Comparison of ENCODE assay signal across 9 mouse cellular contexts in genomic region chr16:30102149-30102915, GRCm38 (mm10). TPM values are rescaled to one million over a fixed set of nuclear protein-coding genes. Genes with fewer than 3 reads are reported as not detected.
DNase-seq lines count a peak whose midpoint lies in the region; ATAC-seq and TF ChIP-seq lines count a peak whose summit lies in the region.
"Had no signal": no experiment of that assay in that cellular context is flagged by ENCODE, and none has a peak within 500 bp of the region (broad histone marks: within the 10 kb centered on the region; RNA-seq: fewer than 3 reads in every experiment).

No protein-coding gene starts in this region.

- no peak overlapping the region; the same call in 1 of the 2 replicates for H3K9ac ChIP-seq in heart, embryonic 12.5 days
- H3K9ac ChIP-seq in heart, adult 2 months (ENCODE audit: low read depth, low read length), result no peak overlapping the region
- H3K9ac ChIP-seq in lung, embryonic 14.5 days, result no peak overlapping the region

- no peak for DNase-seq in heart, adult 2 months
- DNase-seq in lung, embryonic 14.5 days, result peak; percentile 47
- no peak for DNase-seq in lung, postnatal 14 days
- DNase-seq in embryonic facial prominence, embryonic 10.5 days (ENCODE audit: low spot score), result peak; percentile 53
- DNase-seq in mesoderm, embryonic 11.5 days (ENCODE audit: low read depth, low spot score), result peak; percentile 81
- no peak for DNase-seq in adrenal gland, adult 8-10 months
- DNase-seq in left cerebral cortex, postnatal 10 days (ENCODE audit: extremely low spot score in 1 of 2, low spot score in 2 of 2), result no peak

- ATAC-seq in heart, embryonic 12.5 days (ENCODE audit: insufficient number of reproducible peaks, low FRiP score), result no peak
- ATAC-seq in lung, embryonic 14.5 days (ENCODE audit: insufficient read depth), result peak; percentile 60
- ATAC-seq: Patski had no signal

- TF ChIP-seq POLR2A in heart, adult 2 months (IDR thresholded peaks at IDR 0.05; ENCODE audit: insufficient read depth, low read depth, low read length), result no peak

- WGBS in heart, embryonic 12.5 days, result 23% methylated on average over 10 of the region's 10 CpGs
- 24% methylated on average over 10 of the region's 10 CpGs for WGBS in heart, adult 2 months
- WGBS in lung, embryonic 14.5 days, result 21% methylated on average over 10 of the region's 10 CpGs
- 21% methylated on average over 10 of the region's 10 CpGs for WGBS in embryonic facial prominence, embryonic 10.5 days

- peaks cover 7% of the 10 kb centered on the region; the same call in 1 of the 2 replicates for H3K27me3 ChIP-seq in heart, embryonic 12.5 days (replicated peaks)
- H3K27me3 ChIP-seq in heart, adult 2 months (ENCODE audit: control insufficient read depth, insufficient read depth, low read length), result no peaks in the 10 kb centered on the region
- H3K27me3 ChIP-seq in lung, embryonic 14.5 days (ENCODE audit: insufficient read depth, low read length), result no peaks in the 10 kb centered on the region
- H3K27me3 ChIP-seq in embryonic facial prominence, embryonic 10.5 days (replicated peaks; ENCODE audit: low read depth, poor library complexity, severe bottlenecking), result peaks cover 50% of the 10 kb centered on the region
- H3K27me3 ChIP-seq: Patski had no signal

- H3K79me2 ChIP-seq in heart, adult 2 months (replicated peaks; ENCODE audit: control insufficient read depth, insufficient read depth, low read length), result no peaks in the 10 kb centered on the region

- H3K27ac ChIP-seq in heart, embryonic 12.5 days (ENCODE audit: poor library complexity, severe bottlenecking), result peak overlapping the region; percentile 52
- H3K27ac ChIP-seq in heart, adult 2 months, result no peak overlapping the region
- H3K27ac ChIP-seq in lung, embryonic 14.5 days (ENCODE audit: low read depth), result no peak overlapping the region
- peak overlapping the region; percentile 77 for H3K27ac ChIP-seq in embryonic facial prominence, embryonic 10.5 days (replicated peaks)

- H3K4me2 ChIP-seq in heart, embryonic 12.5 days, result no peak overlapping the region
- H3K4me2 ChIP-seq in lung, embryonic 14.5 days, result peak overlapping the region; percentile 15; the same call in 1 of the 2 replicates

- H3K4me1 ChIP-seq in heart, embryonic 12.5 days (replicated peaks), result peaks cover 15% of the 10 kb centered on the region
- H3K4me1 ChIP-seq in heart, adult 2 months (ENCODE audit: control insufficient read depth, insufficient read depth, low read length), result peaks cover 2% of the 10 kb centered on the region
- H3K4me1 ChIP-seq in lung, embryonic 14.5 days (ENCODE audit: insufficient read depth), result peaks cover 9% of the 10 kb centered on the region
- H3K4me1 ChIP-seq in embryonic facial prominence, embryonic 10.5 days, result peaks cover 42% of the 10 kb centered on the region

- H3K9me3 ChIP-seq in heart, embryonic 12.5 days (replicated peaks), result no peaks in the 10 kb centered on the region
- no peaks in the 10 kb centered on the region for H3K9me3 ChIP-seq in lung, embryonic 14.5 days (ENCODE audit: low read depth, low read length)
- no peaks in the 10 kb centered on the region for H3K9me3 ChIP-seq in embryonic facial prominence, embryonic 10.5 days

- H3K4me3 ChIP-seq in heart, embryonic 12.5 days, result no peak overlapping the region
- no peak overlapping the region for H3K4me3 ChIP-seq in heart, adult 2 months
- no peak overlapping the region for H3K4me3 ChIP-seq in lung, embryonic 14.5 days (ENCODE audit: low read depth, low read length)
- 0 out of 2 replicates have a peak overlapping the region, but pooled peaks have one; percentile 12 for H3K4me3 ChIP-seq in embryonic facial prominence, embryonic 10.5 days

- no peaks in the 10 kb centered on the region for H3K36me3 ChIP-seq in heart, embryonic 12.5 days
- no peaks in the 10 kb centered on the region for H3K36me3 ChIP-seq in heart, adult 2 months (ENCODE audit: control insufficient read depth, insufficient read depth, low read length)
- no peaks in the 10 kb centered on the region for H3K36me3 ChIP-seq in lung, embryonic 14.5 days (ENCODE audit: insufficient read depth)
- no peaks in the 10 kb centered on the region for H3K36me3 ChIP-seq in embryonic facial prominence, embryonic 10.5 days (replicated peaks)

- intact Hi-C loops in heart, adult 2 months (cut with DNase I), result no loop called here
- intact Hi-C loops in left cerebral cortex, postnatal 10 days (cut with DNase I), result no loop called here

- TF ChIP-seq EP300 in heart, adult 2 months (IDR thresholded peaks at IDR 0.05; ENCODE audit: insufficient read depth, low read depth, low read length), result no peak

- TF ChIP-seq CTCF in heart, adult 2 months (IDR thresholded peaks at IDR 0.05), result no peak
- no peak for TF ChIP-seq CTCF in lung, embryonic 14.5 days (IDR thresholded peaks at IDR 0.05; ENCODE audit: low read depth)

RNA-seq across cellular contexts. Expression of gene Hes1, which starts 38.1 kb away (rescaled TPM):
- polyA plus RNA-seq in heart, embryonic 12.5 days (2016; fragmentation: Nextera tagmentation; extraction: Ambion mirVana), result 32.7 and 34.7 TPM in 2 replicates
- 10 to 100 TPM; 16.2 to 21.4 TPM for total RNA-seq in heart, adult 2 months (2021)
- 27.1 and 44.6 TPM in 2 replicates for polyA plus RNA-seq in heart, adult 2 months (2012; rRNA removed)
- polyA plus RNA-seq in lung, embryonic 14.5 days (2014; fragmentation: Nextera tagmentation; extraction: Ambion mirVana), result 52.9 and 54.0 TPM in 2 replicates
- 43.3 and 47.2 TPM in 2 replicates for polyA plus RNA-seq in embryonic facial prominence, embryonic 10.5 days (2016; fragmentation: Nextera tagmentation; extraction: Ambion mirVana)
- 10 to 100 TPM; 25.2 to 38.7 (median 32.2) TPM for total RNA-seq in adrenal gland, adult 8-10 months (2022)
- total RNA-seq in left cerebral cortex, postnatal 10 days (2021), result 10 to 100 TPM; 16.5 to 18.3 TPM

Comparison
In these comparisons a context has a peak if more than half of its experiments do, and no peak if none do; other contexts are left out.
1. H3K27ac ChIP-seq: peak in heart, embryonic 12.5 days (single experiment) and embryonic facial prominence, embryonic 10.5 days (single experiment); none in heart, adult 2 months (single experiment) and lung, embryonic 14.5 days (single experiment).
2. DNase-seq: peak in lung, embryonic 14.5 days (single experiment), embryonic facial prominence, embryonic 10.5 days (single experiment) and mesoderm, embryonic 11.5 days (single experiment); none in heart, adult 2 months (0 of 2), lung, postnatal 14 days (single experiment), adrenal gland, adult 8-10 months (single experiment) and left cerebral cortex, postnatal 10 days (0 of 2).